Mouse (Mus musculus): Measurements from ENCODE around the gene Agmat.
"Not testable (repeated sequence)": the region's sequence is repeated elsewhere in the genome, so short reads cannot be mapped to it uniquely, and the experiment has no call there.

Agmat gene

DNA sequence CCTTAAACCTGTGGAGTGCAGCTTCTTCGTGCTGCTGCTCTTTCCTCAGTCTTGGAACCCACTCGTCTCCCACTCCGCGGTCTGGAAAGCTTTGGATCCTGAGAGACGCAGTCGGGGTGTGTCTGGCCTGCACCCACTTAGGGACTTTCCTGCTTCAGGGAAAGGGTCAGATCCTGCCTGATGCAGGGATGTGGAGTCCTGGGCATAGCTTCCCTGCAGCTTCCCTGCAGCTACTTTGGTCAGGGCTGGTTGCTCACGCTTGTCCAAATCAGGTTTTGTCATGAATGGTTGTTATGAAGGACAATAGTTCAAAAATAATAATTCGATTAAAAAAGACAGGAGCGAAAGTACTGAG is 11.3 kb upstream of the Agmat start:
- DNase-seq (ENCODE audit: low spot score): no peak

DNA sequence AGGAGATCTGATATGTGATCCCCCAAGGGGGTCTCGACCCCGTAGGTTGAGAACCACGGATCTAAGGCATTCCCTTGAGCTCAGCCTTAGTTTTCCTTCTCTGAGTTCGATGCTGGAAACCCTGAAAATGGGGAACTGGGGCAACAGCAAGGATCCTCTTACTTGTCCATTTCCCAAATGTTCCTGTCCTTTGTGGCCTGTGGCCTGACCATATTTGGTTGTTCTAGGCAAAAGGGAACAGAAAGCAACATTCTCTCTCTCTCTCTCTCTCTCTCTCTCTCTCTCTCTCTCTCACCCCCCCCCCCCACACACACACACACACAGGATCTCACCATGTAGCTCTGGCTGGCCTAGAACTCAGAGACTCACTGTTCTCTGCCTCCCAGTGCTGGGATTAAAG is 9.6 kb upstream of the Agmat start:
- DNase-seq (ENCODE audit: low spot score): no peak

DNA sequence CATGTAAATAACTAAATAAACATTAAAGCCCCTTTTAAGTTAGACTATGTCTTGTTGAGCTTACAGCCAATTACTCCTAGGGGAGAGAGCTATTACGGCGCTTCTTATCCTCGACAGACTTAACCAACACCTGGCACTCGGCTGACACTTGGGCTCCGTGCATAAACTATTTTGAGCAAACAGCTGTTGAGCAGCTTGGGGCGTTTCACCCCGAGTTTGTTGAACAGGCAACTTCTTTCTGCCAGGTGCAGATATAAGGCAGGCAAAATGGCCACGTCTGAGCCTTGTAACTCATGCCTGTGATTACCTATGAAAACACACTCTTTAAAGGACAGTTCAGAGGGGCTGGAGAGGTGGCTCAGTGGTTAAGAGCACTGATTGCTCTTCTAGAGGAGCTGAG is 8.5 kb upstream of the Agmat start:
- no peak for DNase-seq (ENCODE audit: low spot score)

DNA sequence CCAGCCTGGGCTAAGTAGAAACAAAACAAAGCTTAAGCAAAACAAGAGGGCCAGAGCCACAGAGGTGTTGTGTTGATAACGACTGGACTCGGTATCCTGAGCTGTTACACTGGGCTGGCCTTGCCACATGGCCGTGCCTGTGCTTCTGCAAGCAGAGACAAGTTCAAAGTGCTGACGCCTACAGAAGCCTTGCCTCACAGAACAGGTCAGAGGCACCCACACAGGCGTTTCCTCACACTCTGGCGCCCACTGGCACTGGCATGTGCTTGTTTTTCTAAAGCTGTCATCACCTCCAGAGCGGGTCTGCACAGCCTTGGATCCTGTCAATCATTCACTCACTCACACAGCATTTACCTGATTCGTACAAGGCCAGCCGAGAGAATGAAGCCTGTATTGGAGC is 4.6 kb upstream of the Agmat start:
- DNase-seq (ENCODE audit: low spot score): no peak

DNA sequence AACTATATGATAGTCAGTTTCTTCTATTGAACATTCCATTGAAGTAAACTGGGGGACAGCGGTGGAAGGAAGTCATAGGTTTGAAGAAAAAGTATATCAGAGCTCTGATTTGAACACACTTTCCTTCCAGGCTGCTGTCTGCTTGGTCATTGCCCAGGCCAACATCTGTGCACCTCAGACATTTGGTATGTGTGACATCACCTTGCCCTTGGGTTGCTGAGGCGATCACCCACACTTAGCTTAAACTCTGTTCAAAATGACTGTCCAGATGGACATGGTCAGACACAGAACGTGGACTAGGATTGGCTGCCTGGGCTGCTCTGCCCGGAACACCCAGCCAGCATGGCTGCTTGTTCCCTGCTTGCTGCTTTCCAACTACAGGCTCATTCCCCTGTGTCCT is 4.1 kb upstream of the Agmat start:
- DNase-seq (ENCODE audit: low spot score): no peak

DNA sequence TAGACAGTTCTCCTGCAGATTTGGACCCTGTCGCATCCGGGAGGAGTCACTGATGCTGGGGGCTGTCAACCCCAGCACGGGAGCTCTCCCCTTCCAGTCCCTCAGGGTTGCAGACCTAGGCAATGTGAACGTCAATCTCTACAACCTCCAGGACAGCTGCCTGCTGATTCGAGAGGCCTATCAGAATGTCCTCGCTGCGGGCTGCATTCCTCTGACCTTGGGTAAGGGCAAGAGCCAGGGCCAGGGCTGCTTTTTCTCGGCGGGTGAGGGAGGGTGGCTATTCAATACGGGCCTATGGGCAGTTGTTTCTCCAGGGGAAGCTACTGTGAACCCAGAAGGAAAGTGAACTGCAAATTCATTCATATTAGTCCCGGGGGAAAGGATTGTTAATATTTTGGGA is 3.1 kb downstream of the Agmat start:
- DNase-seq (ENCODE audit: low spot score): no peak

DNA sequence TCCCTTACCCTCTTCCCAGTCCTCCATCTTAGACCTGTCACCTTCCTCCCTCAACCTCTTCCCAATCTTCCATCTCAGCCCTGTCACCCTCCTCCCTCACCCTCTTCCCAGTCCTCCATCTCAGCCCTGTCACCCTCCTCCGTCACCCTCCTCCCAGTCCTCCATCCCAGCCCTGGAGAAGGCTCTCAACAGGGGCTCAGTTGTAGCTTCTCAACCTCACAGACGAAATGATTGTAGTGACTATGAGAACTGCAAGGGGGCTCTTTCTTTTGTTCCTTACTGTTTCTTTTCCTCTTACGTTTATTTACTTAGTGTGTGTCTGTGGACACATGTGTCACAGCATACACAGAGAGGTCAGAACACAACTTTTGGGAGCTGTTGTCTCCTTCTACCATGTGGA is 4.4 kb downstream of the Agmat start:
- DNase-seq (ENCODE audit: low spot score): no peak

DNA sequence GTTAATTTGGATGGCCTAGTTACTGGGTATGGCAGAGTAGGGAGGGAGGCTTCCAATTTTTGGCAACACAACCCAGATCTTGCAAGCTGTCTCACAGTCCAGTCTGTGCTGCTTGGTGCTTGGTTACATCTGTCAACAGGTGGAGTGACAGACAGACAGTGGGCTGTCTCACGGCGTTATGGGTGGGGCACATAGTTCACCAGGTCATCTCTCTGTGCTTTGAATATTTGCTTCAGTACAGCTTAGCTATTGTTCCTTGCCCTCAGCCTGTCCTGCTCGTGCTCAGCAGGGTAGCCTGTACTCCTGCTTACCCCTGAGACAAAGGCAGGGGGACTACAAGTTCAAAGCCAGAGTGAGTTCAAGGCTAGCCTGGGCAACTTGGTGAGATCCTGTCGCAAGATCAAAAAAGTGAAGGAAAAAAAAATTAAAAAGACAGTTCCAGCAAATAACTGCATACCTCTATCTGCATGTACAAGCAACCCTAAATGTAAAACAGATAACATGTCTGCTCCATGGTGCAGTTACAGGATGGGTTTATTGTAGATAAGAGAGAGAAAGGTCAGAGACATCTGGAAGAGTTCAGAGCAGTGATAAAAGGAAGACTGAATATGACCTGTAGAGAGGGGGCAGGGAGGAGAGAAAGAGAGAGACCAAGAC is 5.1 kb downstream of the Agmat start:
- DNase-seq (ENCODE audit: low spot score): no peak

DNA sequence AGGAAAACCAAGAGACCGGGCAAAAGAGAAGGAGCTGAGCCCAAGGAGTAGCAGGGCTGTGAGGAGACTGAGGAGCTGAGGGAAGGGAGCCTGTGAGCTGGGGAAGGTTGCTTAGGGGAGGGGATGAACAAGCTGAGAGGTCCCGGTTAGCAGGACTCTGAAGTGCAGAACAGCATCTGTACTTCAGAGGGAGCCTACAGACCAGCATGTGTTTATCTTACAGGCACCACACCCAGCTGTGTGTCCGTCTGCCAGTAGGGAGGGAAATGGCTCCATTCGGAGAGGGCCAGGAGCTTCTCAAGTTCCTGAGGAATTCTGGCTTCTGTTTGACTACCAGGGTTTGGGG is 5.6 kb downstream of the Agmat start:
- DNase-seq (ENCODE audit: low spot score): no peak

DNA sequence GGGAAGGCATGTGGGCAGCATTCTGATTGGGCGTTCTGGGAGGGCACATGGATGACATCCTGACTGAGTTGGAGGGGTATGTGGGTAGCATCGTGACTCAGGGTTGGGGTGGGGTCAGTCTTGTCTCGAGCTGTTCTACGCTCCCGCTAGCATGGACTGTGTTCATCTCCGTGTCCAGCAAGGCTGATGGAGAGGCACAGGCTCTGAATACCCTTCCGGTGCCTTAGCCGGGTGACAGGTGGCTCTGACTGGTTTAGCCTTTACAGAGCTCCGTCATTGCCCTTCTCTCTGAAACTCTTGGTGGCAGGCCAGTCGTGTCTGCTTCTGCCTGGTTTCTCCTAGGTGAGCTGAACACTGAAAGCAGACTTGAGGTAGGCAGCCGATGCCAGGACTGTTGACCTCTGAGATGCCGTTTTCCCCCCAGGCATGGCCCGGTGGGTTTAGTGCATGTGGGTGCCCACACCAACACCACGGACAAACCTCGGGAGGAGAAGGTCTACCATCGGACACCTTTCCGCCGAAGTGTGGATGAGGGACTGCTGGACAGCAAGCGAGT is 9.0 kb downstream of the Agmat start:
- no peak for DNase-seq (ENCODE audit: low spot score)

DNA sequence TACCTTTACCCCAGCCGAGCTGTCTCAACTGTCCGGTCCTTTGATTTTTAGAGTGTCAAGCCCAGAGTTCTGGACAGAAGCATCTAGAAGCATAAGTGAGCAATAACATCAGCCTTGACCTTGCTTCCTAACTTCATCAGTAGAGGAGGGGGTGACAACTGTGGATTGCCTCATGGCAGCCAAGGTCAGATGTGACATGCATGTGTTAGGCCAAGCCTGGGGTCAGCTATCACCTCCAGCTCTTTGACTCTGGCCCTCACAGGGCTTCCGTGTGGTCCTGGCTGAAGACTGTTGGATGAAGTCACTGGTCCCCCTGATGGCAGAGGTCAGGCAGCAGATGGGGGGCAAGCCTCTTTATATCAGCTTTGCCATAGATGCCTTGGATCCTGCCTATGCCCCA is 10.7 kb downstream of the Agmat start:
- no peak for DNase-seq (ENCODE audit: low spot score)

DNA sequence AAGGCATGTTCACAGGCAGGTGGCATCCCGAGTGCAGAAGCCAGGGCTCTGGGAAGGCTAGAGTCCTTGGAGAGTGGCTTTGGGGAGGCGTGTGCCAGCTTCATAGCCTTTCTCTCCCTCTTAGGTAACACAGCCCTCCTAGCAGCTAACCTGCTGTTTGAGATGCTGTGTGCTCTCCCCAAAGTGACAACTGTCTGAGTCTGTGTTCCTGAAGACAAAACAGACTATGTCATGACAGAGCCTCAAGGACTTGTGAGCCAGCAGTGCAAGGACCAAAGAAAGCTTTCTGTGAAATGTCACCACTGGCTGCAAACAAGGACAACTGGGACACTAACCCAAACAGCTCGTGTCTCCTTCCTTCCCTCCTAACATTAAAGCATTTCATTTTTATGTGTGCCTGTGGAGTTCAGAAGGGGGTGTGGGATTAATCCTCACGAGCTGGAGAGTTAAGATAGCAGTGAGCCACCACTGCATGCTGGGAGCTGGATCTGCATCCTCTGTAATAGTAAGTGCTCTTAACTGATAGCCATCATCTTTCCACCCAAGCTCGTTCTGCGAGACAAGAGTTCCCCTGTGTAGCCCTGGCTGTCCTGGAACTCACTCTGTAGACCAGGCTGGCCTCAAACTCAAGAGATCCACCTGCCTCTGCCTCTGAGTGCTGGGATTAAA is 12.5 kb downstream of the Agmat start:
- no peak for DNase-seq (ENCODE audit: low spot score)

DNA sequence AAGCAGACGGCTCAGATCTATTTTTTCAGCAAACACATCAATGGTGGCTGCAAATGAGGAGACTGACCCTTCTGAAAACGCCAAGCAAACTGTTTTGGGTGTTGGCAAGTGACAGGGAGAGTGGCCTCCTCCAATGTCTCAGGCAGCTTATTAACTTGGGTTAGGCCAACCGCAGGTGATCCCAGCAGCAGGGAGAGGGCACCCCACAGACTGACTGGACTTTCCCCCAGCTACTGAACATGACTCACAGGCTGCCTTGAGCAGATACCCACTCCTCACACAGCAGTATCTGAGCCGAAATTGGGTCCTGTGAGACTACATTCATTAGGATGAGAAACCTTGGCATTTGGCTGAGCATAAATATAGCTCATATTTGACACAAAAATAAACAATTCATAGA is 14.5 kb downstream of the Agmat start:
- DNase-seq (ENCODE audit: low spot score): no peak

DNA sequence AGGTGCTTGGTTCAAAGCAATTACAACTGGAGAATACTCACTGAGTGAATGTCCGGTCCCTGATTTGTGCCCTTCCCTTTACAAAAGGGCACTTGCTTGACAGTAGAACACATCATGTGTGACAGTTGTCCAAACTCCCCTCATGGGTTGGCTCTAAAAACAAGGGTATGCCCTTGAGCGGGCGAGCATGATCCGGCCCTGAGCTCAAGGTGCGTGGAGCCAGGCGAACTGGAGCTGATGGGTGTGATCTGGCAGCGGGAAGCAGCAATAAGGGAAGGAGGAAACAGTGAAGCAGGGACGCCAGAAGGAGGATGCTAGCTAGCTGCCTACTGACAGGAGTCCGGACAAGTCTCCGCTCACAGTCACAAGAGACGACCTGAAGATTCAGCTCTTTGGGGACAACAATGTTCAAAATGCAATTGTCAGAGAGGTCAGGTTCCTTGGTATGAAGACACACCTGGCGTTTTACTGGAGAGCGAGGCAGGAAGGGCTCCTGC is 15.7 kb downstream of the Agmat start:
- DNase-seq (ENCODE audit: low spot score): no peak

DNA sequence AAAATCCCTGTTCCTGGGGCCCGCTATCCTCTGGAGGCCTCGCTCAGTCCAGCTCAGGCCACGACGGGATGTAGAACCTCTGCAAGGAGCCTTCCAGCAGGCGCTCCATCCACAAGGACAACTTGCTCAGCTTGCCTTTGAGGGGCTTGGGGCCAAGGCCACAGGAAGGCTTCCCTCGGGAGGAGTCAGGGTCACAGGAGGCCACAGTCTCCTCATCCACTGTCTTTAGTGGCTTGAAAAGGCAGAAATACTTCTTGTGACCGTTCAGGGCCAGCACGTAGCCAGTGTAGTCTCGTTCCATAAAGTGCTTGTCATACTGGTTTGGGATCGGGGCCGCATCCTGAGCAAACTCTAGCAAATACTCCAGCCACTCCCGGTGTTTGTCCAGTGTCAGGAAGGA is 17.0 kb downstream of the Agmat start:
- DNase-seq (ENCODE audit: low spot score): no peak

DNA sequence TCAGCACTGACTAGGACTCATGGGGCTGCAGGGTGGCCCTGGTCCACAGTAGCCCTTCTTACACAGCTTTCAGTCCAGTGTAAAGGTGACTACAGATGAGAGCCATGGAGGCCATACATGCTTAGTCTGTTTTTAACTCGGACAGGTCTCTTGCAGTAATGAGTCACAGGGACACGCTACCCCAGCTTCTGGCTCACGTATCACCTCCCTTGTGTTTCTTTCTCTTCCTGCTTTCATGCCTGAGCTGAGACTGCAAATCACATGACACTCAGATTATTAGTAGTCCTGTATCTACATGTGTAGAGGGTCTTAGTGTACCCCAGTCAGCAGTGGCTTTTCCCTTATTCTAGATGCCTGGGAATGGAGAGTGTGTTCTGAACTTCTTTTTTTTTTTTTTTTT is 18.5 kb downstream of the Agmat start:
- DNase-seq (ENCODE audit: low spot score): no peak

DNA sequence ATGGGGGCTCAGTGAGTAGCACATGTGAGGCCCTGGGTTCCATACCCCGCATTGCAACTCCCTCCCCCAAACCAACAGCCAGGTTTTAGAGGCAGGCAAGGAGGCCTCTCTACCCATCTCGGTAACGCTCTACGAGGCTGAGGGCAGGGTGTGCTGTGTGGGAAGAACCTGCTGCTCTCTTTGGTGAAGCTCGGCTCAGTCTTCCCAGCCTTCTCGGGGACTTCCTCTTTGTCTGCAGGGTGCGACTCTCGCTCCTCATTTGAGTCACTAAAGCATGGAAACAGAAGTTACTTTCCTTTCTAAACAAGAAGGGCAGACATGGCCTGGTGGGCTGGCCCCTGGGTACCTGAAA is 19.8 kb downstream of the Agmat start:
- no peak for DNase-seq (ENCODE audit: low spot score)

DNA sequence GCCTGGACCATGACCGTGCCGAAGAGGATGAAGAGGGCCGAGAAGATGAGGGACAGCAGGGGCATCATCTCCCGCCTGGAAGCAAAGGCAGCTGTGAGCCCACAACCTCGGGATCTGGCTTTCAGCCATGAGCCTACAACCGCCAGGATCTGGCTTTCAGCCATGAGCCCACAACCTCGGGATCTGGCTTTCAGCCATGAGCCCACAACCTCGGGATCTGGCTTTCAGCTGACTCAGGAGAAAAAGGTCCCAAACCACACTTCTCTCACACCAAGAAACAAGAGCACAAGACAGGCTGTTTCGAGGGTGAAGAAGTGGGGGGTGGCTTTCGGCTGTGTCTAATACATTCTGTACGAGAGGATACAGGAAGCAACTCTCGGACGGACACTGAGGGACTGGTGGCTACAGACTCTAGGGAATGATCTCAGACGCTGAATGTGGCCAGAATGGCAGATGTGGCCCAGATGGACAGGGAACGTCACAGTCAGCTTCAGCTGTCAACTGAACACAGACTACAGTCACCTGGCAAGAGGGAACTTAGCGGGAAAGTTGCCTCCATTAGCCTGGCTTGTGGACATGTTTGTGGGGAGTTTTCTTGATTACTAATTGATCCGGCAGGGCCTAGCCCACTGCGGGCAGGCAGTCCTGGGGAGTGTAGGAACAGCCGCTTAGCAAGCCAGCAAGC is 20.3 kb downstream of the Agmat start:
- DNase-seq (ENCODE audit: low spot score): no peak

DNA sequence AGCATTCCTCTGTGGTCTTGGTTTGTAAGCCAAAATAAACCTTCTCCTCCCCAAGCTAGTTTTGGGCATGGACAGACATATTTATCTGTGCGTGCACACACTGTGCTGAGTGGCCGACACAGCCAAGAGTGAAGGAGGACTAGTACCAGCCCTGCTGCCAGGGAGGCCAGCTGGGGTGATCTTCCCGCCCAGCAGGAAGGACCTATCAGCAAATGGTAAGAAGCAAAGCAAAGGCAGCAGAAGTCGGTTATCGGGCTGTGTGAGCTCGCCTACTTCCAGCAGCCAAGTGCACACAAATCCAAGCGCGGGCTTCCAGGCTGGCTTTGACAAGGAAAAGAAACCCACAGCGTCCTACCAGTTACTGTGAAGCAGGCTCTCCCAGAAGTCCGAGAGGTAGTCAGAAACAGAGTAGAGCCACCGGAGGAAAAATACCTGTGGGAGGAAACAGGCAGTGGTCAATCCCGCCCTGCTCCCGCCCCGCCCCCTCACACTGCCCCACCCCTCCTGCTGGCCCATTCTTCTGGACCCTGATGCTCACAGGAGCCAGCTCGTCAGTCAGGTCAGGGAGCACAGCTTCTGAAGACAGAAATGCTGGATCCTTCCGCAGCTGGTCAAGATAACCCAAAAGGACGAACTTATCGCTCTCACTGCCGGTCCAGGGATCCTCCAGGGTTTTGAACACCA is 21.0 kb downstream of the Agmat start:
- no peak for DNase-seq (ENCODE audit: low spot score)

DNA sequence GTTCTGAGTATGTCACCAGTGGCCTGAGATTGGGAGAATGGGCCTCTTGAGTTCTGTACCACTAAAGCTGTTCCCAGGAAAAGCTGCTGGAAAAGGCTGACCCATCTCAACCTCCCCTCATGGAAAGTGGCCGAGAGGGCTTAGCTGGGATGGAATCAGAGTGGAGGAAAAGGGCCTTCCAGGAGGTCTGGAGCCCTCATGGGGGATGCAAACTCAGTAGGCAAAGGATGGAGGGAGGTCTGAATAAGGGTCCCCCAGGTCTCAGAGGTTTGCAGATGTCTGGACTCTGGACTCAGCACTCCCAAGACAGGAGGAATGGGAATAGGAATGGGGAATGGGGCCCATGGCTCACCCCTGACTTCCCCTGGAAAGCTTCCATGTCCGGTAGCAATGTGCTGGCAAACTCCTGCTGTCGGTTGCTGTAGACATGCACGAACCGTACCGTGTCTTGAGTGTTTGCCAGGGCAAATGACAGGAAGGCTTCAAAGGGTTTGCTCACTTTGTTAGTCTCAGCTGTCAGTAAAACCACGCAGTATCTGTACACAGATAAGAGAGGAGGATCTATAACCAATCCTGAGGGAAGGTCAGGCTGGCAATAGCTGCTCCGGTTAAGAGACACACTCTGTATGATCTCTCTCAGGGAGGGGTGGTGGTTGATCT is 23.2 kb downstream of the Agmat start:
- no peak for DNase-seq (ENCODE audit: low spot score)

DNA sequence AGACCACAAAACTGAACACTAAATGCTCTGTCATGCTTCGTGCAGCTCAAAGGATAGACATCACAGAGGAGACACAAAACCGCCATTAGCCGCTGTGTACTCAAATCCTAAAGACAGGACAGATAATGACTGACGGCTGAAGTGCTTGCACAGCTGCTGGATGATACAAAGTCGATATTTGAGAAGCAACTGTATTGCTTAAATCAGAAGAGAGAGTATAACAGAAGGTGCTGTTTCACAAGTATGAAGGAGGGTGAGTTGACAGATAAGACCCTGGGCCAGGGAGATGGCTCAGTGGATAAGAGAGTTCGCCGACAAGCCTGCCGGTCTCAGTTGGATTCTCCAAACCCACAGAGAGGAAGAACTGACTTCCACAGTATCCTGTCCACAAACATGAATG is 25.4 kb downstream of the Agmat start:
- no peak for DNase-seq (ENCODE audit: low spot score)

DNA sequence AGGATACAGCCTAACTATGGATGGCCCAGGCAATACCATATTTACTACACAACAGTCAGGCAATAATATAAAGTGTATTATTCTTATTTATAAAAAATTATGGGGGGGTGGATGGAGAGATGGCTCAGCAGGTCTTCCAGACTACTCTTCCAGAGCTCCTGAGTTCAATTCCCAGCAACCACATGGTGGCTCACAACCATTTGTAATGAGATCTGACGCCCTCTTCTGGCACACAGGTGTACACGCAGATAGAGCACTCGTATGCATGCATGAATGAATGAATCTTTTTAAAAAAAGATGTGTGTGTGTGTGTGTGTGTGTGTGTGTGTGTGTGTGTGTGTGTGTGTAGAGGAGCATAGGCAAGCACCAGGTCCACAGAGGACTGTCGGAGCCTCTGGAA is 26.5 kb downstream of the Agmat start:
- not testable (repeated sequence) for DNase-seq (ENCODE audit: low spot score)

Data from left cerebral cortex, adult 11 months (tissue).